Mouse (Mus musculus): Measurements from ENCODE around the gene C8b. TPM values are rescaled to one million over a fixed set of nuclear protein-coding genes. Genes with fewer than 3 reads are reported as not detected.

C8b gene
- polyA plus RNA-seq (2011; ENCODE audit: insufficient read length, low read depth, missing spikeins), result not detected in 2 replicates

DNA sequence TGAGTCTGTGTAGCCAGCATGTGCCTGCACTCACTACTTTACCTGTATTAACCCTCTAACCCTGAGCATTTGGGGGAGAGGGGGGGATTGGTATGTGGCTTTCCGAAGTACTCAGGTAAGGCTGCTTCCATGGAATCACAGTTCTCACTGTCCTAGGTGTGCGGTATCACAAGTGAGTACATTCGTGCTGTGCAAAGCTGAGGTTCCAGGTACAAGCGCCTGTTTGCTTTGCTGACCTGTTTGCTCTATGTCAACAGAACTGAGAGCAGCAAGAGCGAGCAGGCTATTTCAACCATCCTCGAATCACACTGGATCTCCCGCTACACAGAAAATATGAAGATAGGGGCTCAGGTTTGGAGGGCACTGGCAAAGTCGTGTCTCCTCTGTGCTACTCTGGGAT lies at the start of gene C8b:
Gene C8b, plus strand, starts transcription at position 253 of the 400 bp plus-strand sequence.
- Histone ChIP-seq H3K27ac (ENCODE audit: insufficient read depth, low read length) (no peak within 1 kb of the TSS), H3K4me3 (ENCODE audit: insufficient read depth, low read length) (no peak within 1 kb of the TSS)
- TF ChIP-seq CTCF (IDR thresholded peaks at IDR 0.05; ENCODE audit: borderline replicate concordance, insufficient read depth, low read length), result no peak
- no peak for TF ChIP-seq POLR2A (IDR thresholded peaks at IDR 0.05; ENCODE audit: low read depth, low read length)

DNA sequence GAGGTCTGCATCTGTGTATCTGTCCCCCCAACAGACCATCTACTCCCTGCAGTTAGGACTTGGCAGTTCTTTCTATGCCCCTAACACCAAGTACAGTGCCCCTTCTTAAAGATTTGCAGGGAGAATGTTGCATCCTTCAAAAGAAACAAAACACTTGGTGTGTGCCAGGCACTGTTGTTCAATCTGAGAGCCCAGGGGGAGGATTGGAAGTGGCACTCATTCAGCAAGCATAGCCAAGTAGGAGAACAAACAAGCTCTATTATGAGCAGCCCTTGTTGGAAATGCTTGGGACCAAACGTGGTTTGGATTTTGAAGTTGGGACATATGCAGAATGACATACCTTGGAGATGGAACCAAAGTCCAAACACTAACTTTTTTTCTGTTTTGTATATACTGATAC lies 49.6 kb upstream of the C8b start:
- no peaks in the 10 kb centered on the region for H3K4me1 ChIP-seq (ENCODE audit: control insufficient read depth, insufficient read depth, low read length)
- no peak overlapping the region for H3K4me3 ChIP-seq (ENCODE audit: insufficient read depth, low read length)
- TF ChIP-seq CTCF (IDR thresholded peaks at IDR 0.05; ENCODE audit: borderline replicate concordance, insufficient read depth, low read length), result no peak
- no peak for TF ChIP-seq POLR2A (IDR thresholded peaks at IDR 0.05; ENCODE audit: low read depth, low read length)
- H3K27ac ChIP-seq (ENCODE audit: insufficient read depth, low read length), result no peak overlapping the region

More for the DNA sequence above, at the start of gene C8b:
- no peaks in the 10 kb centered on the region for H3K4me1 ChIP-seq (ENCODE audit: control insufficient read depth, insufficient read depth, low read length)

DNA sequence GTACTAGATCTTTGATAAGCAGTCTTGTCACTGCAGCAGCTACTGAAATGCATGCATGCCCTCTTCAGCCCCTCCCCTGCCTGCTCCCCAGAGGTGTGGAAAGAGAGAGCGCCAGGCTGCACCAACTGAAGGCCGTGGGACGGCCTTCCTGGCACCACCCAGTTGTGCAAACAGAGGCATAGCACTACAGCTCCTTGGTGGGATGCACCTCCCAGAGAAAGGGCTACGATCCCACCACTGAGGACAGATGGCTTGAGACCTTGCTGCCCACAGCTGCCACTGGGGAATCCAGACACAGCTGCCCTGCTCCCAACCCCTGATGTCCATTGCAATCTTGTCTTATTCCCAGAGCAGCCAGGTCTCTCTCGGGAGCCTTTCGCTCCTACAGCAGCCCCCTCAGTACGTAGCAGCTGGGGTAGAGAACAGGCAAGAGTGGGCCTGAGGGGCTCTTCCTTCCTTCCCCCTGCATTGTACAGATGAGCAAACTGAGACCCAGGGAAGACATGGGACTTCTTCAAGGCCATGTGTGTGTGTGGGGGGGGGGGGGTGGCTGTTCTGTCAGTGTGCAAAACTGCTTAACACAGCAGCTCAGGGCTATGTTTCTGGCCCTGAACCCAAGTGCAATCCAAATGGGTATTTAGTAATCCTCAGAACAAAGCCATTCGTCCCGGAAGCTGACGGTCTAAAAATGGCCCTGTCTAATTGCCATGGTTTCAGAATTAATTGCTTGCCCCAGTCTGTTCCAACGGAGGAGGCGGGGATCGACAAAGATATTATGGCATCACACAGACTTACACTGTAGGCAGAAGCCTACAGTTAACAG lies 46.9 kb upstream of the C8b start:
- TF ChIP-seq POLR2A (IDR thresholded peaks at IDR 0.05; ENCODE audit: low read depth, low read length), result no peak
- no peak for TF ChIP-seq CTCF (IDR thresholded peaks at IDR 0.05; ENCODE audit: borderline replicate concordance, insufficient read depth, low read length)
- Histone ChIP-seq H3K4me3 (ENCODE audit: insufficient read depth, low read length) (no peak overlapping the region), H3K4me1 (ENCODE audit: control insufficient read depth, insufficient read depth, low read length) (peaks cover 2% of the 10 kb centered on the region; the same call in 1 of the 2 replicates), H3K27ac (ENCODE audit: insufficient read depth, low read length) (no peak overlapping the region)

DNA sequence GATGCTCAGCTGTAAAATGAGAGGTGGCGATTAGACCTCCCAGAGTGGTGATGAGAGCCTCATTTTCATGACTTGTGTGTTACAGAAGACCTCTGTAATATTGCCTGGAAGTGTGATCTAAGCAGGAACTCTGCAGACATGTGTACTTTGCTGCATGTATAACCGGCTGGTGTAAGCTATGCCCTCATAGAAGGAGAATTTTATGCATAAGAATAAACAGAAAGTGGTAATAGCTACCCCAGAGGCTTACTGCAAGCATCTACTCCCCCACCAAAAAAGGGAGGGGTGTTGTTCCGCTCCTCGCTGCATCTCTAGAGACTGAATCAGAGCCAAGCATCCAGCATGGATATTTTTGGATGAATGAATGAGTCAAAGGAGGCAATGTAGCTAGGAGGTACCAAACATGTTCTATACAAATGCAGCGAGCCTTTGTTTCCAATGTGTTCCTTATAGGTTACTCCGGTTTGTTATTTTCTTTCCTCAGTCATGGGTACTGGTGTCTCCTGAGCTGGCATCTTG lies 42.5 kb upstream of the C8b start:
- peaks cover 3% of the 10 kb centered on the region; the same call in 1 of the 2 replicates for H3K4me1 ChIP-seq (ENCODE audit: control insufficient read depth, insufficient read depth, low read length)
- TF ChIP-seq POLR2A (IDR thresholded peaks at IDR 0.05; ENCODE audit: low read depth, low read length), result no peak
- TF ChIP-seq CTCF (IDR thresholded peaks at IDR 0.05; ENCODE audit: borderline replicate concordance, insufficient read depth, low read length), result no peak
- H3K27ac ChIP-seq (ENCODE audit: insufficient read depth, low read length), result no peak overlapping the region
- H3K4me3 ChIP-seq (ENCODE audit: insufficient read depth, low read length), result no peak overlapping the region

DNA sequence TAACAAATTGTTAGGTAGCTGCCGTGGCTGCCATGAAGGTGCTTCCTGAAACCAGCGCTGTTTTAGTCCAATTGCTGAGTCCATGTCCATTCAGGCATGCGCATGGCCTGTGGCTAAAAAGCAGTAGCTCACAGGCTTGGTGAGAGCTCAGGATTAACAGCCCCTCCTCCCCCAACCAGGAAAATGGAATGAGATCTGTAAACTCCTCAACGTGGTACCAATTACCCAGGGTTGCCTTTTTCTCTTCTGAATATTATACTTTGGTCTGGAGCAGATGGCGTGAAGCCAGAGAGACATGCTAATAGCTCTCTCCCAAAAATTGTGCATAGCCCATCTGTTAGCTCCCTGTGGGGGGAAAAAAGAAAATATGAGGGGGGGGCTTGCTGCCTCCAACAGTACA lies 41.9 kb upstream of the C8b start:
- Histone ChIP-seq H3K4me3 (ENCODE audit: insufficient read depth, low read length) (no peak overlapping the region), H3K27ac (ENCODE audit: insufficient read depth, low read length) (no peak overlapping the region), H3K4me1 (ENCODE audit: control insufficient read depth, insufficient read depth, low read length) (peaks cover 3% of the 10 kb centered on the region; the same call in 1 of the 2 replicates)
- TF ChIP-seq CTCF (IDR thresholded peaks at IDR 0.05; ENCODE audit: borderline replicate concordance, insufficient read depth, low read length), result no peak

DNA sequence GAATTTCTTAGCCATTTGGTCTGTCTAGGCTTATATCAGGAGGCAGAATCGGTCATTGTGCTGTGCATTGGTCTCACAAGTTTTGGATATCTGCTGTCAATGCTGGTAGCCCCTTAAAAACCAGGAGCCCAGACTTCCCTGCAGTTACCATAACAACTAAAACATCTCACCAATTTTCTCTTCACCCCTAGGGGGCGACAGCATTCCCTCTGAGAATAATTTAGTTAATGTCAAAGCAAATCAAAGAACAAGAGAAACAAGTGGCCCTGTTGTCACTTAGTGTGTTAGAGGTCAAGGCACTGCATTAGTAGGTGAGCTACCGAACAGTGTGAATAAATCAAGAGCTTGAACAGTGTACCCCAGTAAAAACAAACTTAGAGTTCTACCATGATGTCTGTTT lies 40.4 kb upstream of the C8b start:
- Histone ChIP-seq H3K27ac (ENCODE audit: insufficient read depth, low read length) (no peak overlapping the region), H3K4me3 (ENCODE audit: insufficient read depth, low read length) (no peak overlapping the region), H3K4me1 (ENCODE audit: control insufficient read depth, insufficient read depth, low read length) (peaks cover 3% of the 10 kb centered on the region; the same call in 1 of the 2 replicates)
- TF ChIP-seq CTCF (IDR thresholded peaks at IDR 0.05; ENCODE audit: borderline replicate concordance, insufficient read depth, low read length) (no peak), POLR2A (IDR thresholded peaks at IDR 0.05; ENCODE audit: low read depth, low read length) (no peak)

DNA sequence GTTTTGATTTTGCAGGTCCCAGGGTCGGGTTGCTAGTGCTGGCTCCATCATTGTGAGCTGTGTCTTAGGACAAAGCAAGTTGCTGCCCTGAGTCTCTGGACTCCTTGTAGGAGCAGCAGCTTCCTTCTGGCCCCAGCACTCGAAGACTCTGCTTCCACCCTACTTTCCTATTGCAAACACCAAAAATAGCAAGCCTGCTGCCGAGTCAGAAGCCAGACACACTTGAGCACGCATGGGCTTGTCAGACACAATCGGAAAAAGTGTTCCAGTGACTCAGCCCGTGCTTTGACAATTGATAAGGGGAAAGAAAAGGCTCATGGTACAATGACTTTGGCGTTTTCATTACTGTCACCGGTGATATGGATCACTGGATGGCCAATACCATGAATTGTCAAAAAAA lies 36.9 kb upstream of the C8b start:
- Histone ChIP-seq H3K4me3 (ENCODE audit: insufficient read depth, low read length) (no peak overlapping the region), H3K4me1 (ENCODE audit: control insufficient read depth, insufficient read depth, low read length) (peaks cover 2% of the 10 kb centered on the region; the same call in 1 of the 2 replicates), H3K27ac (ENCODE audit: insufficient read depth, low read length) (no peak overlapping the region)
- TF ChIP-seq CTCF (IDR thresholded peaks at IDR 0.05; ENCODE audit: borderline replicate concordance, insufficient read depth, low read length) (no peak), POLR2A (IDR thresholded peaks at IDR 0.05; ENCODE audit: low read depth, low read length) (no peak)

DNA sequence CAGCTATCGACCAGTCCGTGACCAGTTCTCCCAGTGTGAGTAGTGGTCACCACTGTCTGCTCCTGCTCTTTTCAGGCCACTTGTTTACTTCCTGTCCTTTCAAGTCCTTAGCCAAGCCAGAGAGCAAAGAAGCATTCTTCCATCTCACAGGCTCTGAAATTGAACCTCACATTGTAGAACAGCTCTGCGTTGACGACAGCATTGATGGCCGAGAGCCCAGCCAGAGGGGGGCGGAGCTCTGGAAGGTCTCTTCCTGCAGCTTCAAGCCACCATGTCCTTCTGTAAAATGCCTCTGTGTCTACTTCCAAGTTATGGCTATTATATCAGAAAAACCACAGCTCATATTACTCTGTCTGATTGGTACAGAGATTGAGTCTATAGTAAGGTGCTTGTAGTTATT lies 19.6 kb upstream of the C8b start:
- TF ChIP-seq CTCF (IDR thresholded peaks at IDR 0.05; ENCODE audit: borderline replicate concordance, insufficient read depth, low read length) (no peak), POLR2A (IDR thresholded peaks at IDR 0.05; ENCODE audit: low read depth, low read length) (no peak)
- Histone ChIP-seq H3K4me1 (ENCODE audit: control insufficient read depth, insufficient read depth, low read length) (no peaks in the 10 kb centered on the region), H3K27ac (ENCODE audit: insufficient read depth, low read length) (no peak overlapping the region), H3K4me3 (ENCODE audit: insufficient read depth, low read length) (no peak overlapping the region)

DNA sequence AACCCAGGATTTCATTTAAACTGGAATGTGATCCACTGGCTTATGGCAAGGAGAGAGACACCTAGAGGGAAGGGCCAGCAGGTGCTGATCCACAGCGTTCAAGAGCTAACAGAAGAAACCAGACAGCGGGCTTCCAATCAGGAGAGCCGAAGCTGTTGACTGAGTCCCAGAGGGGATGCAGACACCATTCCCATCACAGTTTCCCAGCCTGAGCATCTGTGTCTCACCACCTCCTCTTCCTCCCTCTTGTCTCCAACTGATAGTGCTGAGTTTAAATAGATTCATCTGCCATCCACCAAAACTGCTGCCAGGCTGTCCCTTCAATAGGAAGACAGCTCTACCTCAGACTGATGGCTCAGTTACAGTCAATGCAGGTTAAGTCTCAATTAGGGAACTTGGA lies 12.0 kb upstream of the C8b start:
- no peak for TF ChIP-seq CTCF (IDR thresholded peaks at IDR 0.05; ENCODE audit: borderline replicate concordance, insufficient read depth, low read length)
- TF ChIP-seq POLR2A (IDR thresholded peaks at IDR 0.05; ENCODE audit: low read depth, low read length), result no peak
- Histone ChIP-seq H3K4me1 (ENCODE audit: control insufficient read depth, insufficient read depth, low read length) (no peaks in the 10 kb centered on the region), H3K4me3 (ENCODE audit: insufficient read depth, low read length) (no peak overlapping the region), H3K27ac (ENCODE audit: insufficient read depth, low read length) (no peak overlapping the region)

All from embryonic fibroblast, embryonic 13.5 days (primary cell).